Mouse (Mus musculus) megakaryocyte, embryonic 14.5 days (primary cell): ENCODE data around the gene Smarcb1.

ENCODE experiments used
- FLI1 ChIP-seq: IDR thresholded peaks from 2 replicates; pipeline ENCODE4 v1.6.1; 2012; ENCODE audit warnings: low read length, inconsistent platforms, mixed read lengths
- GATA1 ChIP-seq: IDR thresholded peaks from 3 replicates; pipeline ENCODE4 v1.6.1; 2012; ENCODE audit warnings: mixed read lengths, low read length, inconsistent platforms, borderline replicate concordance

GRCm38 (mm10) chr10:75936909-75937667, 15.7 kb upstream of the Smarcb1 start:
- TF ChIP-seq GATA1 = no peak
- TF ChIP-seq FLI1 = no peak
